Mouse (Mus musculus) olfactory bulb, adult 2 months (tissue): ENCODE measurements around the gene Auh. TPM values are rescaled to one million over a fixed set of nuclear protein-coding genes. Genes with fewer than 3 reads are reported as not detected.

ENCODE experiments used
- H3K27ac ChIP-seq: fragments of 200-500 bp; 2 replicates; pipeline ENCODE4 v1.5.1; 2012; ENCODE audit warnings: low read depth, low read length; ENCODE audit not compliant: insufficient read depth
- H3K4me1 ChIP-seq: fragments of 200-500 bp; 2 replicates; pipeline ENCODE4 v1.6.1; 2012; ENCODE audit warnings: low read length; ENCODE audit not compliant: control insufficient read depth, insufficient read depth
- H3K4me3 ChIP-seq: fragments of 200-500 bp; 2 replicates; pipeline ENCODE4 v1.5.1; 2012; ENCODE audit warnings: mild to moderate bottlenecking, low read depth, low read length, moderate library complexity; ENCODE audit not compliant: insufficient read depth
- CTCF ChIP-seq: fragments of 200-500 bp; IDR thresholded peaks from 2 replicates; pipeline ENCODE4 v1.5.1; 2012; ENCODE audit warnings: low read depth, mild to moderate bottlenecking, low read length, moderate library complexity; ENCODE audit not compliant: insufficient read depth
- POLR2A ChIP-seq: fragments of 200-500 bp; IDR thresholded peaks from 2 replicates; pipeline ENCODE4 v1.6.1; 2012; ENCODE audit warnings: mild to moderate bottlenecking, low read depth, low read length, moderate library complexity; ENCODE audit not compliant: insufficient read depth
- WGBS: fragments of 180-500 bp; shearing (Covaris S2); methylation state at CpG from one replicate; pipeline ENCODE4 v1.1.7; 2018; 5-methylcytosine and 5-hydroxymethylcytosine counted together
- polyA plus RNA-seq: library from polyadenylated mRNA; stranded (reverse); fragments of >200 nt; gene quantifications from 2 replicates; pipeline ENCODE4 v1.2.4, GENCODE M21; 2012; ENCODE audit warnings: low replicate concordance; ENCODE audit not compliant: missing spikeins, insufficient read depth, insufficient read length

Auh gene
- polyA plus RNA-seq, 1 experiment, result not detected

GRCm38 (mm10) chr13:52911259-52911658, 18.2 kb downstream of the Auh start:
- Histone ChIP-seq H3K4me3 (no peak overlapping the region), H3K27ac (no peak overlapping the region), H3K4me1 (peaks cover 18% of the 10 kb centered on the region)
- 81% methylated on average over 4 of the region's 4 CpGs for WGBS
- no peak for TF ChIP-seq CTCF
- TF ChIP-seq POLR2A, result no peak

DNA sequence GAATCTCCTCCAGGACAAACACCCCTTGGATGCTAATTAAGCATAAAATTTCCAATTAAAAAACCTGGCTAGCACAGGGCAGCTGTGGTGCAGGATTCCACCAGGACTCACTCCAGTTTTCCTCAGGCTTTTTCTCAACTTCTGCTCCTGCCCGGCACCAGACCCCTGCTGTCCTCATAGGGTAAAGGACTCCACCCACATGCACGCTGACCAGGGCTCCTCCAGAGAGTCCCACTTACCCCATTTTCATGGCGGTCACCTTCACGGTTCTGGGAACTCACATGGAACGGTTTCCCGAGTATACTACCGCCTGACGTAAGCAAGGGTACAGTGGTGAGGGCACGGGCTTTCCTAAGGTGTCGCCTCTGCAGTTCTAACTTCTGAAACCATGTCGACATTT, 23.2 kb downstream of the Auh start:
- peaks cover 12% of the 10 kb centered on the region for H3K4me1 ChIP-seq
- no peak for TF ChIP-seq CTCF
- no peak for TF ChIP-seq POLR2A
- 88% methylated on average over 11 of the region's 11 CpGs for WGBS
- no peak overlapping the region for H3K4me3 ChIP-seq
- H3K27ac ChIP-seq, result no peak overlapping the region

DNA sequence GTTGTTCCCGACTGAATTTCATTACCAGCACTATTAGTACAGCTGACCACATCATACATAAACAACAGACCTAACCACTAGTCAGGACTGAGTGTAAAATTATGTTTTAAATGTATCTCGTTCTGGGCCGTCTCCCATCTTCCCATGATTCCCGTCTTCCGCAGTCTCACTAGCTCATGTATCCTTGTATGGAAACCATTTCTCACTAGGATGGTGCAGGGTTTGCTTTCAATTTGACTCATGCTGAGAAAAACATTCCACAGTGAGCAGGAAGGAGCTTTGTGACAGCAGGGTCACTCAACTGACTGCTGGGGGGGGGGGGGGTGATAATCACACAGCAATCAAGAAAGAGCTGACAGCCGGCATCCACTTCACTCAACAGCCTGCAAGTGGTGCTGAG, 25.3 kb downstream of the Auh start:
- TF ChIP-seq CTCF (no peak), POLR2A (no peak)
- H3K4me1 ChIP-seq, result peaks cover 27% of the 10 kb centered on the region
- 40% methylated on average over 6 of the region's 6 CpGs for WGBS
- no peak overlapping the region for H3K4me3 ChIP-seq
- H3K27ac ChIP-seq, result no peak overlapping the region

GRCm38 (mm10) chr13:52903767-52904166, 25.7 kb downstream of the Auh start:
- no peak overlapping the region for H3K27ac ChIP-seq
- H3K4me3 ChIP-seq, result no peak overlapping the region
- 46% methylated on average over 10 of the region's 10 CpGs for WGBS
- H3K4me1 ChIP-seq, result peaks cover 27% of the 10 kb centered on the region
- TF ChIP-seq POLR2A, result no peak
- TF ChIP-seq CTCF, result peak; percentile 14; the same call in 1 of the 2 replicates

DNA sequence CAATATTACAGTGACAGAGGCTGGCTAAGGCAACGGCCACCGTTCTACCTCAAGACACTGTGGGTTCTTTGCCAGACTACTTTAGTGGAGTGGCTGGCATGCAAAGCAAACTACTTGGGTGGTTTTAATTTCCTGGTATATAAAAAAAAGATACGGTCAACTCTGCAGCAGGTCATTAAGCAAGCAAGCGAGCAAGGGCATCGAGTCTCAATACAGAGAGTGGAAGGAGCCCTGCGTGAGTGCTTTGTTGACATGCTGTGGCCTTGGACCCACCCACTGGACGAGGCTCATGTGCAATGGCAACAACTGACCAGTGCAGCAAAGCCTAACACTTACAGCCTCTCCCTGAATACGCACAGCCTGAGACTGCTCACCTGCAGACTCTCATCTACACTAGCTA, 27.0 kb downstream of the Auh start:
- Histone ChIP-seq H3K27ac (no peak overlapping the region), H3K4me1 (peaks cover 27% of the 10 kb centered on the region), H3K4me3 (no peak overlapping the region)
- 78% methylated on average over 8 of the region's 8 CpGs for WGBS
- TF ChIP-seq POLR2A (no peak), CTCF (no peak)

DNA sequence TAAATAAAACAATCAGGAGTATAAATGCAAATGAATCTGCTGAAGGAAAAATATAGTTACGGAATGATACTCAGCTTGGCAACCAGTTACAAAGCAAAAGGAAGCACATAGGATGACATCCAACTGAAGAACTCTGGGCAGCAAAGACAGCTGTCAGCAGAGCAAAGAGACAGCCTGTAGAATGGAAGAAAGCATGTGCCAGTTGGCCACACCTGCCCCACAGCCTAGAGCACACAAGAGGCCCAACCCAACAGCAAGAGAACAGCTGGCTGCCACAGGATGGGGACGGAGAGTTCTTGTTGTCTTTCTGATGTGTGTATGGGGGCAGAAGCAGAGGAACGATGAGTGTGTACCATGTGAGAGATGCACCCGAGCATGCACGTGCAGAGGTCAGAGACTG, 29.8 kb downstream of the Auh start:
- WGBS, result 78% methylated on average over 5 of the region's 5 CpGs
- TF ChIP-seq CTCF (no peak), POLR2A (no peak)
- H3K4me1 ChIP-seq, result peaks cover 21% of the 10 kb centered on the region
- no peak overlapping the region for H3K4me3 ChIP-seq
- H3K27ac ChIP-seq, result no peak overlapping the region

- peaks cover 24% of the 10 kb centered on the region for H3K4me1 ChIP-seq
- TF ChIP-seq CTCF (no peak), POLR2A (no peak)
- H3K4me3 ChIP-seq, result no peak overlapping the region
- 59% methylated on average over 6 of the region's 6 CpGs for whole genome bisulfite sequencing
- H3K27ac ChIP-seq, result no peak overlapping the region
These were observed 31.7 kb downstream of the Auh start for GRCm38 (mm10) chr13:52897806-52898205.

GRCm38 (mm10) chr13:52892791-52893190, 36.7 kb downstream of the Auh start:
- Histone ChIP-seq H3K4me1 (peaks cover 26% of the 10 kb centered on the region), H3K27ac (peak overlapping the region; percentile 68), H3K4me3 (no peak overlapping the region)
- WGBS, result 58% methylated on average over 1 of the region's 1 CpGs
- no peak for TF ChIP-seq CTCF

- Histone ChIP-seq H3K27ac (peak overlapping the region; percentile 79), H3K4me1 (peaks cover 28% of the 10 kb centered on the region), H3K4me3 (no peak overlapping the region)
- TF ChIP-seq POLR2A, result no peak
- TF ChIP-seq CTCF, result no peak
- 19% methylated on average over 10 of the region's 10 CpGs for WGBS
These were observed 37.4 kb downstream of the Auh start for GRCm38 (mm10) chr13:52892065-52892503.

DNA sequence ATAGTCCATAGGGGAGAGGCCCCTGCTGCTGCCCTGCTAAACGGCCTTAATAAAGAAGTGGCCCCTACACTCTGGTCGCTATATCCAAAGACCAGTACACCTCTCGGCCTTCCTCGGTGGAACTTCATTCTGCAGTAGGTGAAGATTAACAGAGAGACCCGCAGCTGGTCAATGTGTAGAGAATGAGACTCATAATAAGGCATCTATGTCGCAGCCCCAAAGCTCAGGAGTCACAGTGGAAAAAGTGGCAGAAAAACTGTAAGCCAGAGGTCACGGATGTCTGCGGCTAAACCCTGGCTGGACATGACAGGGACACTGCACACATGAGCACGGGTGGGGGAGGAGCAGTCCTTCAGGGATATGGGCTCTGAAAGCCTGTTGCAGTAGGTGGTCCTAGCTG, 39.2 kb downstream of the Auh start:
- no peak overlapping the region for H3K4me3 ChIP-seq
- WGBS, result 95% methylated on average over 9 of the region's 9 CpGs
- no peak overlapping the region for H3K27ac ChIP-seq
- TF ChIP-seq POLR2A (no peak), CTCF (no peak)
- H3K4me1 ChIP-seq, result peaks cover 31% of the 10 kb centered on the region
